Mouse (Mus musculus) MEL-GATA-1-ER (cell line): Measurements from ENCODE around the gene Stag1.
A peak's percentile ranks its signal among the peaks of the same experiment; 100 is the strongest.

ENCODE experiments used
- DNase-seq: peaks from one replicate; pipeline ENCODE4 v3.0.0-alpha.2; 2012; ENCODE audit warnings: low read depth; ENCODE audit errors: extremely low read depth

The Stag1 gene

DNA sequence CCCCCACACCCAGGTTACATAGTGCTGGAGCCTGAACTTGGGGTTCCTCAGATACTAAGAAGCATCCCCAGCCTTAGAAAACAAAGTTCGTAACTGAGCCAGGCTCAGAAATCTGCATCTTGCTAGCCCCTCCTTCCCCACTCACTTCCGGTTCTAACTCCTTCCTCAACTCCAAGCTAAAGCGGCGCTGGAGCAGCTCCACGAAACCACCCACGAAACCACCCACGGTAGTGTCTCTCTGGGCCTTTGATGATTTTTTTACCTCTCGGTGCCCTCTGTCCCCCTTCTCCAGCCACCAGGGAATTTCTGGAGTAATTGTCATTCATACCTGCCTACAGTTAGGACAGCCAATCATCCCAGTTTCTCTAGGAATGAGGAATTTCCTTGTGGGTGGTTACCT is at the start of gene Stag1:
TSS of gene Stag1 (plus strand) at position 253 of the 400 bp plus-strand sequence.
- peak; percentile 38 for DNase-seq

DNA sequence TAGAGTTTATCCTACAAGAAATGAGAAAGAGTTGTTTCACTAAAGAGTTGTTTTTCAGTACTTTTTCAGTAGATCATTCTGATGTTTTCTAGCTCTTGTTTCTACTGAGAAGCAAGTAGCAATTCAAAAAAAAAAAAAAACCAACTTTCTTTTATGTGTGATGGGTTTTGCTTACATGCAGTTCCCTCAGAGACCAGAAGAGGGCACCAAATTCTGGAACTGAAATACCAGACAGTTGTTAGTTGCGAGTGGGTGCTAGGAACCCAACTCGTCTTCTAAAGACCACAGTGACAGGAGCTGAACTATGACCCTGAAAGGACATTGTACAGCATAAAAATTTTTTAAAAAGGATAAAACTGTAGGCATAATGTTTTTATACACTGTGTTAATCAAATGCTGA is 49.3 kb upstream of the Stag1 start:
- DNase-seq, result no peak

DNA sequence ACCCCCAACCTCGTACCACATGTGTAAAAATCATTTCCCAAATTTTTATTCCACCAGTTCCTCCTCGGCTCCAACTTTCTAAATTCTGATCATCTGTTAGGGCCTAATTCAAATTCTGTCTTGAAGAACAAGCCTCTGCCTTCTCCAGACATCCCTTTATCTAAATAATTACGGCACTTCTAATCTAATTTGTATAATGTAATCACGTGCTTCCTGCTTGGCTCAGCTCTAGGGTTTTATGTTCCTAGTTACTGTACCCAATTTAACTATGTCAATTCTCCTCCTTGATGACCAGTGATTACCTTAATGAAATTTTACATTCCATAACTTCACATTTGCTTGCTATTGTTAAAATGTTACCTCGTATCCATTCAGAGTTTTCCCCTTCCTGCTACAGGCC is 41.9 kb upstream of the Stag1 start:
- no peak for DNase-seq

DNA sequence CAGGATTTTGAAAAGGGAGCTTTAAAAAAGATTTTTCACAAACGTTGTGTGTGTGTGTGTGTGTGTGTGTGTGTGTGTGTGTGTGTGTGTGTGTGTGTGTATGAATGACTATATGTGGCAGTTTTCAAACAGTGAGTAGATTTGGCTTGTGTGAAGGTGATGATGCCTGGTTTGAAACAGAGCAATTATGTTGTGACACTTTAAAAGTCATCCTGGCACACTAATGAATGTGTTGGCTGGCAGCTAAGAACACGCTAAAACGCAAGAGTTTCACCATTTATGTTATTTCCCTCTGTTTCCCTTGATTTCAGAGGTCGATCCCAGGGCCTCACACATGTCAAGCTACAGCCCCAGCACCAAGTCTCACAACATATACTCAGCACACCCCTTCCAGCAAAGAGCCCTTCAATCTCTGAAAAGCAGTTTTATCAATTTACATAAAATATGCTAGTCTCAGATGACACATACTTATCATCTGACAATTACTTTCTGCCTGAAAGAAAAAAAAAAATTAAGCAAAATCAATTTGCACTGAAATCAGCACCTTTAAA is 39.5 kb upstream of the Stag1 start:
- no peak for DNase-seq

DNA sequence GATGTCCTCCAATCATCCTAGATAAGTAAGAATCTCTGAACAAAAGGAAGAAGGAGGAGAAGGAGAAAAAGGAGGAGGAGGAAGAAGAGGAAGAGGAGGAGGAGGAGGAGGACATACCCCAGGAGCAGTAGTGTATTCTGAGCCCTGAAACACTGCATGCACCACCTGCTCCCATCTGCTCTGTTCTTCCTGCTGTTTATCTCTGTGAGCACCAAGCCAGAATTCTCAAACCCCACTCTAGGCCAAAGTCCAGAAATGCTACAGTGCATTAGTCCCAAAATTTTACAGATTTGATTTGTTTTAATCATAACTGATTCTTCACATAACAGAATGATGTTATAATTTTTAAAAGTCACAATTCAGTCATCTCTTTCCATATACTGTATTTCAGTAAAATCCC is 38.6 kb upstream of the Stag1 start:
- DNase-seq, result no peak

DNA sequence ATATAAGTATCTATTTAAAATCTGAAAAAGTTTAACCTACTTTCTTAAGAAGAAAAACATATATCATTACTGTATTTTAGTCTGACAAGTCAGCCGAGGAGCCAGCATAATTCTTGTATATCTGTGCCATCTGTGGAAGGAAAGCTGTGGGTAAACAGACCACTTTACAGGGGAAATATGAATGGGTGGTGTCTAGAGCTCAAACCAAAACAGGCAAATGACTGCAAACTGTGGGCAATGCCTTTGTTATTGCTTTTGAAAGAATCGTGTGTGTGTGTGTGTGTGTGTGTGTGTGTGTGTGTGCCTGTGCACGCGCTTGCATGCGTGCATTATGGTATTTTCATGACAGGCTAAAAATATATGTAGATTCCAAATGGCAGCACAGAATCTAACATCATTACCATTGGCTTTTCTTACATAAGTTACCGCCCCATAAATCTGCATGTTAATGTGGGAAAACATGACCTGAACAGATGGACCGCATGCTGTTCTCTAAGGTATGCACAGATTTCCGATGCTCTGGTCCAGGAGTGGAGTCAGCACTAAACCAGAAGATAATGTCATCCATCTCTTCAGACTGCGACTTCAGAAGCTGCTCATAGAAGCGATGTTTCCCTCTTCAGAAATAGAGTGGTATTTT is 37.2 kb upstream of the Stag1 start:
- no peak for DNase-seq

DNA sequence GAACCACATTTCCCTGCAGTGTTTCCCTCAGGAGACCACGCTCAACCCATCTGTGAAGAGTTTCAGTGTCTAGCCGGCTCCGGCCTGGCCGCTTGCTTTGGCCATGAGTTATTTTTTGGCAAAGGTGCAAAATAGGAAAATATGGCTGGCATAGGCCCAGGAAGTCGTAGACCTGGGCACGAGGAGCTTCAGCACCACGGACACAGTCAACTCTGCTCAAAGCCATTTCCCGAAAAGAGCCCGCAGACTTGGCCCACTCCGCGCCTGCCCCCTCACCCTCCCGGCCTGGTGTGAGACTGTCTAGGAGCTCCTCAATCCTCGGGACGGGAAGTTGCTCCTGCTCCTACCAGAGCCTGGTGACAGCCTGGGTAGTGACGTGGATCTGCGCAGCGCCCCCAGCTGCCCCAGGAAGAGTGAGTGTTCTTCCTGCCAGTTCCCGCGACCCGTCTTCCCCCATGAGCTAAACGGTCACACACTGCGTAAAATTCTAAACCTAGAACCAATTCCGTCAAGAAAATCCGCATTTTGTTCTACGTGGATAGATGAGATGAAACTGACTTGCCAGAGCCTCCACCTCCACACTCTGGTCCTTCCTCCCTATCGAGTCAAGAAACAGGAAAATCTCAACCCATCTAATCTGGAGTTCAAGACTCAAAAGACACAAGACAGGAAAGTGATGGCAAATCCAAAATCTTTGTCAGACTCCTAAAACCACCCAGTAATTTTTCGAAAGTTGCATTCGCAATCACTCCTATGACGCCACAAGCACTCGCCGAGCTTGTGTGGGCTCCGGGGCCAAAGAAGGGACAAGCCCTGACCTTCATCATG is 27.6 kb upstream of the Stag1 start:
- no peak for DNase-seq

DNA sequence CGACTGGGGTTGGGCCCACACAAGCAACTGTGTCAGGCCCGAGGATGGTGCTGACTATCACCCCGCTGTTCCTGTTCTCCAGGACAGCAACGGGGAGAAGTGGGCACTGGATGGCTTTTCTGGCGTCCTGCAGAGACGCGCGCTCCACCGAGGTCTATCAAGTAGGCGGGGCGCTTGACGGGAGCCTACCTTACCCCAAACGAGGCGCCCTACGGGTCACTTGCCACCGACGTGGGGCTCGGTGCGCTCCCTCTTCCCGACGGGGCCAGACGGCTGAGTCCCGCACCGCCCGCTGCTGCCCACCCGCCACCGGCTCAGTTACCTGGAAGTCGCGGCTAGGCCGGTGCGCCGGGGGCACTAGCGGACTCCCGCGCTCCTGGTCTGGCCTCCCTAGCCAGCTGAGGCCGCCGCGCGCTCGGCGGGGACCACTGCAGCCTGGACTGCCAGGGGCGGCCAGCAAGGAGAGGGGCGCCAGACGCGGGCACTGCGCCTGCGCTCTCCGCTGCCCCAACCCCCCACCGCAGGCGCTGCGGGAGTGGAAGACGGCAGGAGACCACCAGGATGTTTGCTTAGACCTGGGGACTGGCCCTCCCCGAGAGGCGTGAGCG is 26.9 kb upstream of the Stag1 start, which contains the start of gene Slc35g2:
TSS of gene Slc35g2 (minus strand) at position 465 of the 608 bp plus-strand sequence.
- DNase-seq, result no peak

DNA sequence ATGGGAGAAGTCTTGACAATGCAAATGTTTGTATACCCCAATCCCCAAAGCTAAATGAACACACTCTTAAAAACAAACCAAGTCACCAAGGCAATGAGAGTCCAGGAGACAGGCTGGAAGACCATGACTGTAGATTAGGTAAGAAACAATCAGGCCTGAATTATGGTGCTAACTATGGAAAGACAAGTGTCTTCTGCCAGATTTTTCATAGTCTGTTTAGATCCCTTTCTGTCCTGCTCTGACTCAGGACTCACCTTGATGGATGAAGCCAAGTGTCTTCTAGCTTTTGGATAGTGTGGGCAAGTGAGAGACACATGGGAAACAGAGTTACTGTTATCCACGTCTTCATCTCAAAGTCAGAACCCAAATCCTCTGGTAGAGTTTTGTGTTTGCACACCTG is 26.1 kb upstream of the Stag1 start:
- no peak for DNase-seq

DNA sequence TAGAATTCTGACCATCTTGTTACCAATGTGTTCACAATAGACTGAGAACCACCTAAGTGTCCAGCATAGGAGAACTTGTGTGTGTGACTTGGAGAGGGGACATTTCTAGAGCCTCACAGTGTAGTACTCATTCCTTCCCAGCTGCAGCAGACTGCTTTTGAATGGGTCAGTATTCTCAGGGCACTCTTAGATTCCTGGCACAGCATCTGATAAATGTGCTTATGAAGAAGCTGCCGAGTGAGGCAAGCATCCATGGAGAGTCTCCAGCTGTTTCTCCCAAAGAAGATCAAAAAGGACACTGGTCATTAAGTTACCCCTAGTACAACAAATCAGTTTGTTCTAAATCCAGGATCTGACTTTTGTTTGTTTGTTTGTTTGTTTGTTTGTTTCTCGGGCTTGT is 24.3 kb upstream of the Stag1 start:
- no peak for DNase-seq

DNA sequence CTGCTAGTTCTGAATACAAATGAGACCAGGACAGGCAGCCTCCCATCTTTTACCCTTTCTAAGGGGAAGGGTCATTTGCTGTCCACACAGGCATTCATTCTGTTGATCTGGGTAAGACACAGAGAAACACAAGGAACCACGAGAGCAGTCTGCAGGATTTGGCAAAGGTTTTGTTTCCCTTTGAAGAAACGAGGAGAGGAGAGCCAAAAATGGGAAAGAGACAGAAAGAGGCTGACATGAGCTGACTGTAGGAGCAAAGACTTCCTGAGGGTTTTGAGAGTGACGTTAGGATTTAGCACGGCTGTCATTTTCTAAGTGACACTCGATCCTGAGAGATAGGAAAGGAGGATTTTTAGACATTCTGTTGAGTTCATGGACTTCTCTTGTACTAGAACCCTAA is 23.7 kb upstream of the Stag1 start:
- no peak for DNase-seq

DNA sequence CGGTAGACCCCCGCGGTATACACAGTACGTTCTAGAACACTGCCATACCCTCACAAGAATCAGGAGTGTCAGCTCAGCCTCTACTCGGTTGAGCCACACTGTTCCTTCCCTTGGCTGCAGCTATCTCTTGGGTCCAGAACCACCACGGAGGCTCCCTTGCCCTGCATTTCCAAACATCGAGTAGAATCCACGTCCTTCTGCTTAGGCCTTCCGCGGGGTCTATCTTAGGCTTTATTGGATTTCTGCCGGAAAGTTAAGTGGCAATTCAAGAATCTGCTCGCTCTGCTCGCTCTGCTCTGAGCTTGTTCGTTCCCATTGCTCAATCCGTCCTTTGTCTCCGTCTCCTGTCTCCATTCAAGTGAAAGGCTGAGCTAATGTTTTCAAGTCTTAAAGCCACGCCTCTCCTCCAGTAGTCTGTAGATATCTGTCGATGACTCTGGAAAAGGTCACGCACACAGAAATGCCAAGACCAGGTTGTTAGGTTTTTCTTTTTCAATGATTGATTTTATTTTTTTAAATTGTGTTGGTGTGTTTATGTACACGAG is 17.3 kb upstream of the Stag1 start:
- DNase-seq, result no peak

DNA sequence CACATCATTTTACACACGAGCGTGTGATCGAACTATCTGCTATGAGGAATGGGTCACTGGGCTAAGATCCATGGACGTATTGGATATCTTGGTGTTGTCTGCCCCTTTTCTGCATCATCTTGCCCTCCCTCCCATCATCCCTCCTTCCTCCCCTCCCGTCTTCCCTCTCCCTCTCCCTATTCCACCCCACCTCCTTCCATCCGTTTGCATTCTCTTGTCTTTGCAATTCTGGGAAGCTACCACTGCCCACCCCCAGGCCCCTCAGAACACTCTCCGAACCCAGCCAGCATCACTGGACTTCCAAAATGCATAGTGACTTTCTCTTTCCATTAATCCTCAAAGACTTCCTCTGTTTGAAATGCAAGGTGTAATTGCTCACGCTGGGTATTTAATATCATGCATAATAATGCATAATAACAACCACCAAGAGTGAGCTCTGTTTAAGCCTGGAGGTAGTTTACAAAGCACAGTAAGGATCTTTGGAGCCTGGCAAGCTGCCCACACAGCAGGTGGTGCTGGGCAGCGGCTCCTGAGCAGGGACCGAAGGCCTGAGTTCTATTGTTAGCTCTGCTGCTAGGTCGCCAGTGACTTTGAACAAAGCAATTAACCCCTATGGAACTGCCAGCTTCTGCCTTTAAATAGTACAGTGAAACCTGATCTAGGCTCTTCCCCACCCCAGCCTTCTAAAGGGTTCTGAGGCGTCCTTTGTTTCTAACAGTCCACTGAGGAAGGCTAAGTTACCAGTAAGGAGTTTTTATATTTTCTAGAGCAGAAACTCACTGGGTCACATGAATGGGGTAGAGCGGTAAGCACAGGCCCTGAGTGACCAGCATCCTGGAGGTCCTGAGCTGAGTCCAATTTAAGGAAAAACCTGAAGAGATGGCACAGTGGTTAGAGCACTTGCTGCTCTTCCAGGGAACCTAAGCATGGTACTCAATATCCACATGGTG is 15.8 kb upstream of the Stag1 start:
- DNase-seq, result no peak

DNA sequence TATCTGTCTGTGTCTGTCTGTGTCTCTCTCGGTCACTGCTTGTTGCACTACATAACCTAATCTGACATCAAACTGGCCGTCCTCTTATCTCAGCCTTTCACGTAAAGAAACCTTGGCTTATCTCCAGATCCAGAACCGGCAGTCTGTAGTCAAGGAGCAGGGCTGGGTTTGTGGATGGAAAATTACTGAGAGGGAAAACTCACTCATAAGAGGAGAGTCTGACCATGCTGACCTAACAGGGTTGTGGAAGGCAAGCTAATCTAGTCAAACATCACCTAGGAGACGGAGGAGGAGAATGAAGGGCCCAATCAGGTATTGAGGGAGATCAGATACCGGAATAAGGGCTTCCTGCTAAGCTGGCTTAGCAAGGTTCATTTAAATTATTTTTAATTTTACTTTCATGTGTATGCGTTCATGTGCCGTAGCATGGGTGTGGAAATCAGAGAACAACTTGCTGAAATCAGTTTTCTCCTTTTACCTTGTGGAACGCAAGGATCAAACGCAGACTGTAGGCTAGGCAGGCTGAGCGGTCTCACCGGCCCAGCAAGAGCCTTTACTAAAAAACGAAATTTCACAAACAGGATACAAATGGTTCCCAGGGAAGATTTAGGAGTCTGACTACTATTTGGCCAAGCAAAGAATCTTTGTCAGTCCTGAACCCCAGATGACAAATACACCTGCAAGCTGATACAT is 14.6 kb upstream of the Stag1 start:
- DNase-seq, result peak; percentile 19

DNA sequence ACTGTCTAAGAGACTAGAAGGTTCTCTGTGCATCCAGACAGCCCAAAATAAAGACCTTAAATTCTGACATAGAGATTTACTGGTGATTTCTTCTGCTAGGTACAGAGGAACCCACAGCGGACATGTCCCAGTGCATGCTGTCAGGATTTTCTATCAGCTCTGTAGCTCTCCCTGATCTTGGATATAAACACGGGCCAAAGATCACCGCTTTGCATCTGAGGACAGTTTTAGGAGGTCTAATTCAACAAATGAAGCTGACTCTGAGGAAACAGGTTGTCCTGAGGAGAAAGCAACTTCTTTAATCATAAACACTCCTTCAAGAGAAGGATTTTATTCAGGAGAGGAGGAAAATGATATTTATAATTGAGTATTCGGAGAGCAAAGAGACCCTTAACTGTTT is 13.6 kb upstream of the Stag1 start:
- DNase-seq, result no peak

DNA sequence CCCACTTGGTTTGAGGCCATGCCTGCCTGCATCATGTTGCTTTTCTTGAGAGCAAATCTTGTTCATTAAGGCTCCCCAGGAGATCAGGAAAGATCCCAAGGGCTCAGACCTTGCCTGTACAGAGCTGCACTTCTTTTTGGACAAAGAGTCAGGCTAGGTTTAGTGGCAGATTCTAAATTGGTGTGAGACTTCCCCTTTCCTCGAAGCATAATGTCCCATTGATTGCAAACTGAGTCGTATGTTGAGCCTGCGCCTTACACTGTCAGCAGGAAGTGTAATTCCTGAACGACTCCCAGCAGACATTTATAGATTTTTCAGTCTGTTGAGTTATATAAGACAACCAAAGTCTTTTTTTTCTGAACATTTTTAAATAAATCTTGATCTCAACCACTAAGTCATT is 7.1 kb upstream of the Stag1 start:
- no peak for DNase-seq

DNA sequence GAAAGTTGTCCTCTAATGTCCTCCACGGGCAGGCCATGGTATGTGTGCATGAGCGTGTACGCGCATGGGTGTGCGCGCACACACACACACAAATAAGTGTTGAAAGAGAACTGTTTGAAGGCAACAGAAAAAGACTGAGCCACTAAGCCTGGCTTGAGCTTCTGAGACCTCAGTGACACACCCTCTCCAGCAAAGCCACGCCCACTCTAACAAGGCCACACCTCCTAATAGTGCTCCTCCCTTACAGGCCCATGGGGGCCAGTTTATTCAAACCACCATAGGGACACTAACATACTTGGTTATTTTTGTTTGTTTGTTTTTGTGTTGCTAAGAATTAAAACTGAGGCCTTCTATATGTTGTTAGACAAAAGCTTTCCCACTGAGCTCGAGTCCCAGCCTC is 1.3 kb upstream of the Stag1 start:
- DNase-seq, result peak; percentile 26

DNA sequence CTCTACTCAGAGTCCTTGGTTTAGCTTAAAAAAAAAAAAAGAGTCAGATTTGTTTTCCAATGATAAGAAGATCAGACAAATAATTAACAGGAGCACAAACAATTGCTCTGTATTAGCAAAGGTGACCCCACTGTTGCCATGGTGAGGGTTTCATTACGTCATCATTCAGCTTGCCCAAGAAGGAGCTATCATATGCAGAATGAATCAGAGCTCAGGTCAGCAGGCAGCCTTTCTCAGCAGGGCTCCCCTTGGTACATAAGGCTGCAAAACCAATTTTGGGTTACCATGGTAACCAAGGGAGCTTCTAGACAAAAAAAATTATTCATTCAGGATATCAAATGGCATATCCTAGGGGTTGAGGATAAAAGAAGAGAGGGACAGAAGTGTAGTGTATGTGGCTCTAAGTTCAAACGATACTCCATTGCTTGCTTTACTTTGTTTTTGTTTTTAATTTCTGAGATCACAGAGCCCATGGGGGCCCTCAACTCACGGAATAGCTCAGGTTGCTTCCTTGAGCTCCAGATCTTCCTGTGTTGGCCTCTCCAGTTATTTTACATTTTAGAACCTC is 2.2 kb downstream of the Stag1 start:
- DNase-seq, result no peak

DNA sequence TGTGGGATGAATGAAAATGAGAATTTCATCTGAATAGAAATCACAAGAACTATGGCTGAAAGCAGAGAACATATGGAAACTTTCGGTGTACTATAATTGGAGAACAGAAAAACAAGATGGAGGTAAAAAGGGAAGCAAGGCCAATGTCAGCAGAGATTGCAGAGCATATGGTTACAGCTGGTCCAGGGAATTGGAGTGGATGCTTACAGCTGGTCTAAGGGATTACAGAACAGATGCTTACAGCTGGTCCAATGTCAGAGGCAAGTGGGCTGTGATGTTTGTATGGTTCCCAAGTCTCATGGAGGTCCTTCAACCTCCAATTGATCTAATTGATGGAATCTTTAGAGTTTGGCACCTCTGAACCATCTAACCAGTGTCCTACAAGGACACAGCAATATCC is 4.5 kb downstream of the Stag1 start:
- DNase-seq, result no peak

DNA sequence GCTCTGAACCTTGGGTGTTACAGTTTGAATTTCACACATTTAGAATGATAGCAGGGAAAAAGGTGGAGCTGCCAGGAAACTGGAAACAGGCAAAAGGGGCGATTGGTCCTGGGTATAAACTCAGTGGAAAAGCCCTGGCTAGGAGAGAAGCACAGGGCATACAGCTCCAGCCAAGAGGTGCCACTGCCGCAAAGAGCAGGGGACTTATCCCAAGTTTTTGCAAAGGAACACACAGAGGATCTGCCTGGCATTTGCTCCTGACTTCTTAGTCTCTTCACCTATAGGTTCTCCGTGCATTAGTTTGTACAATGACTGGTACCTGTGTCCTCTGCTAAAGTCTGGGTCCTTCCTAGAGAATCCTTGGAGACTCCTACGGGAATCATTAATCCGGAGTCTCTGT is 5.6 kb downstream of the Stag1 start:
- no peak for DNase-seq
